Mouse (Mus musculus): ENCODE results near the gene Nlrp10. TPM values are rescaled to one million over a fixed set of nuclear protein-coding genes. Genes with fewer than 3 reads are reported as not detected.

Nlrp10 gene
- 0.03 and 0.29 TPM in 2 replicates for polyA plus RNA-seq (2015; fragmentation: Nextera tagmentation; extraction: Ambion mirVana)

GRCm38 (mm10) chr7:108929726-108930393, at the start of gene Nlrp10:
Gene Nlrp10, minus strand, starts transcription at chr7:108930178.

GRCm38 (mm10) chr7:108950312-108950761, 20.4 kb upstream of the Nlrp10 start, which contains the start of gene Tub:
Gene Tub, plus strand, starts transcription at chr7:108950338.

GRCm38 (mm10) chr7:108933794-108934731, 4.1 kb upstream of the Nlrp10 start, which contains the start of gene Eif3f:
Gene Eif3f, plus strand, starts transcription at chr7:108934417.

GRCm38 (mm10) chr7:108894320-108894719, 35.7 kb downstream of the Nlrp10 start, which contains the start of gene Olfr519:
Gene Olfr519, minus strand, starts transcription at chr7:108894420.

GRCm38 (mm10) chr7:108884906-108885305, 45.1 kb downstream of the Nlrp10 start, which contains the start of gene Olfr518:
Gene Olfr518, minus strand, starts transcription at chr7:108885006.

GRCm38 (mm10) chr7:108872279-108872678, 57.7 kb downstream of the Nlrp10 start, which contains the start of gene Olfr517:
Gene Olfr517, minus strand, starts transcription at chr7:108872379.

Other genes with a start within 250 kb of the Nlrp10 start
- not detected in 2 replicates for gene Olfr512, start 216.9 kb downstream of the Nlrp10 start, polyA plus RNA-seq (2015; fragmentation: Nextera tagmentation; extraction: Ambion mirVana)
- not detected in 2 replicates for gene Olfr513, start 179.2 kb downstream of the Nlrp10 start, polyA plus RNA-seq (2015; fragmentation: Nextera tagmentation; extraction: Ambion mirVana)
- not detected in 2 replicates for gene Olfr514, start 104.2 kb downstream of the Nlrp10 start, polyA plus RNA-seq (2015; fragmentation: Nextera tagmentation; extraction: Ambion mirVana)
- gene Olfr516, start 79.6 kb downstream of the Nlrp10 start, polyA plus RNA-seq (2015; fragmentation: Nextera tagmentation; extraction: Ambion mirVana): not detected in 2 replicates
- gene Olfr517, start 57.8 kb downstream of the Nlrp10 start, polyA plus RNA-seq (2015; fragmentation: Nextera tagmentation; extraction: Ambion mirVana): not detected in 2 replicates
- not detected in 2 replicates for gene Olfr518, start 45.2 kb downstream of the Nlrp10 start, polyA plus RNA-seq (2015; fragmentation: Nextera tagmentation; extraction: Ambion mirVana)
- not detected in 2 replicates for gene Olfr519, start 35.8 kb downstream of the Nlrp10 start, polyA plus RNA-seq (2015; fragmentation: Nextera tagmentation; extraction: Ambion mirVana)
- 64.8 and 79.2 TPM in 2 replicates for gene Eif3f, start 4.2 kb upstream of the Nlrp10 start, polyA plus RNA-seq (2015; fragmentation: Nextera tagmentation; extraction: Ambion mirVana)
- gene Tub, start 20.2 kb upstream of the Nlrp10 start, polyA plus RNA-seq (2015; fragmentation: Nextera tagmentation; extraction: Ambion mirVana): 7.3 and 17.2 TPM in 2 replicates
- 10.5 and 24.5 TPM in 2 replicates for gene Ric3, start 153.2 kb upstream of the Nlrp10 start, polyA plus RNA-seq (2015; fragmentation: Nextera tagmentation; extraction: Ambion mirVana)
- 22.4 and 48.3 TPM in 2 replicates for gene Lmo1, start 245.0 kb upstream of the Nlrp10 start, polyA plus RNA-seq (2015; fragmentation: Nextera tagmentation; extraction: Ambion mirVana)